Mouse (Mus musculus): ENCODE measurements around the gene Kctd5. TPM values are rescaled to one million over a fixed set of nuclear protein-coding genes. Genes with fewer than 3 reads are reported as not detected.

Kctd5 gene
- 12.6 and 22.9 TPM in 2 replicates for polyA plus RNA-seq (2012; rRNA removed)

GRCm38 (mm10) chr17:24072919-24073696, at the start of gene Kctd5:
Gene Kctd5, minus strand, starts transcription at chr17:24073485.

GRCm38 (mm10) chr17:24037844-24038243, 35.4 kb downstream of the Kctd5 start, which contains the start of gene Prss27:
Gene Prss27, plus strand, starts transcription at chr17:24038144.

GRCm38 (mm10) chr17:23997901-23998300, 75.4 kb downstream of the Kctd5 start, which contains the start of gene Prss22:
Gene Prss22, minus strand, starts transcription at chr17:23998100.

Other genes with a start within 250 kb of the Kctd5 start
- gene Elob, start 244.3 kb downstream of the Kctd5 start, polyA plus RNA-seq (2012; rRNA removed): 361 and 511 TPM in 2 replicates
- 0.04 and 0.39 TPM in 2 replicates for gene Prss33, start 237.4 kb downstream of the Kctd5 start, polyA plus RNA-seq (2012; rRNA removed)
- 9.4 and 22.5 TPM in 2 replicates for gene Prss32, start 229.6 kb downstream of the Kctd5 start, polyA plus RNA-seq (2012; rRNA removed)
- gene Prss41, start 229.3 kb downstream of the Kctd5 start, polyA plus RNA-seq (2012; rRNA removed): 0.24 and 1.5 TPM in 2 replicates
- gene Prss21, start 205.4 kb downstream of the Kctd5 start, polyA plus RNA-seq (2012; rRNA removed): not detected in 2 replicates
- gene Dcpp1, start 192.6 kb downstream of the Kctd5 start, polyA plus RNA-seq (2012; rRNA removed): not detected in 2 replicates
- not detected in 2 replicates for gene Dcpp2, start 192.6 kb downstream of the Kctd5 start, polyA plus RNA-seq (2012; rRNA removed)
- gene Dcpp3, start 156.0 kb downstream of the Kctd5 start, polyA plus RNA-seq (2012; rRNA removed): not detected in 2 replicates
- gene Sbp, start 131.8 kb downstream of the Kctd5 start, polyA plus RNA-seq (2012; rRNA removed): not detected in 2 replicates
- gene Sbpl, start 118.2 kb downstream of the Kctd5 start, polyA plus RNA-seq (2012; rRNA removed): not detected in 2 replicates
- gene Prss30, start 92.9 kb downstream of the Kctd5 start, polyA plus RNA-seq (2012; rRNA removed): 0.45 and 0.55 TPM in 2 replicates
- gene Prss22, start 75.4 kb downstream of the Kctd5 start, polyA plus RNA-seq (2012; rRNA removed): 0.58 and 0.98 TPM in 2 replicates
- gene Prss27, start 35.3 kb downstream of the Kctd5 start, polyA plus RNA-seq (2012; rRNA removed): 10.9 and 15.8 TPM in 2 replicates
- gene Pdpk1, start 77.4 kb upstream of the Kctd5 start, polyA plus RNA-seq (2012; rRNA removed): 5.5 and 8.3 TPM in 2 replicates
- gene Amdhd2, start 90.3 kb upstream of the Kctd5 start, polyA plus RNA-seq (2012; rRNA removed): 19.8 and 28.3 TPM in 2 replicates
- 453 and 617 TPM in 2 replicates for gene Atp6v0c, start 96.2 kb upstream of the Kctd5 start, polyA plus RNA-seq (2012; rRNA removed)
- gene Tbc1d24, start 132.1 kb upstream of the Kctd5 start, polyA plus RNA-seq (2012; rRNA removed): 4.8 and 7.3 TPM in 2 replicates
- 2.0 and 3.2 TPM in 2 replicates for gene Ntn3, start 136.0 kb upstream of the Kctd5 start, polyA plus RNA-seq (2012; rRNA removed)
- gene Tedc2, start 147.4 kb upstream of the Kctd5 start, polyA plus RNA-seq (2012; rRNA removed): 2.8 and 4.9 TPM in 2 replicates
- 2.5 and 3.2 TPM in 2 replicates for gene Ccnf, start 178.0 kb upstream of the Kctd5 start, polyA plus RNA-seq (2012; rRNA removed)

All from stomach, adult 2 months (tissue).